Mouse (Mus musculus) skeletal muscle tissue, adult 2 months (tissue): Measurements from ENCODE around the gene Hivep2.

Source experiments
- DNase-seq: peaks from one replicate; pipeline ENCODE4 v3.0.0-alpha.2; 2012; ENCODE audit warnings: low read depth, low spot score

Hivep2 gene

DNA sequence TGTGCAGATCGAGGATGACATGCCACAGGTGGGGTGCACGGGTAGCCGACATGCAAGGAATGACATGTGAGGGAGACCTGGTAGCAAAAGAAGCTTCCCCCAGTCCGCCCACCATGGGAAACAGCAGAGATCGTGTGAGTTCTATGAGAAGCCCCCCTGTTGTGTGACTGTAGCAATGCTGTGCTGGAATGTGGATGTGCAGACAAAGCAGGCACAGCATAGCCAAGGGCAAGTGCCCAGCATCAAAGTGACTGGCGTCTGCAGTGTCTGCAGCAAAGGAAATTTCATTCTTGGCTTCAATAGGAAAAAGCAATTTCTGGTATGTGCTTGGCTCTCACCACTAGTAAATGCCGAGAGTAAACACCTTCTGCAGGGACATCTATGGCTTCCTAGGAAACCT lies 199.0 kb downstream of the Hivep2 start:
- no peak for DNase-seq

DNA sequence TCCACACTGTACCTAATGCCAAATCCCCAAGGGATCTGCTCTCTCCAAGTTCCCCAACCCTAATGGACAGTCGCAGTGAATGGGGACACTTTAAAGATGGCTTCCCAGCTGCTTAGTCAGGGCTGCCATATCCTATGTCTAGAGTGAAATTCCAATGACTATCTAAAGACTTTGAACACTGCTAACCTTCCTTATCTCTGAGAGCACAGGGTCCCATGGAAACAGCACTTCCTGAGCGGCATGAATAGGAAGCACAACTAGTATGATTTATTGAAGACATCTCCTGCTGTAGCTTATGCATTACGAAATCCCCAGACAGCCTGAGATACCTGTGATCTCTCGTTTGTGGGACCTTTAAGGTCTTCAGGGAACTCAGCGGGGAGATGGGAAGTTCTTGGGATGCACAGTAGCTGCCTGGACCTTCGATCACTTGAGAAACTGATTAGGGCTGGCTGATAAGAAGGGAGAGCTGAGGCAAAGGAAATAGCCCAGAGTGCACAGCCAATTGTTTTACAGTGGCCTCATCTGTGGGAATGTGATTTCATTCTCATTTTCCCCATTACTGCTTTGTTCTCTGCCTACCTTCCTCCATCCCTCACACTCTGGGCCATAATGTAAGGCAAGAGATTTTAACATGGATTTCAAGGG lies 202.4 kb downstream of the Hivep2 start:
- DNase-seq, result no peak

DNA sequence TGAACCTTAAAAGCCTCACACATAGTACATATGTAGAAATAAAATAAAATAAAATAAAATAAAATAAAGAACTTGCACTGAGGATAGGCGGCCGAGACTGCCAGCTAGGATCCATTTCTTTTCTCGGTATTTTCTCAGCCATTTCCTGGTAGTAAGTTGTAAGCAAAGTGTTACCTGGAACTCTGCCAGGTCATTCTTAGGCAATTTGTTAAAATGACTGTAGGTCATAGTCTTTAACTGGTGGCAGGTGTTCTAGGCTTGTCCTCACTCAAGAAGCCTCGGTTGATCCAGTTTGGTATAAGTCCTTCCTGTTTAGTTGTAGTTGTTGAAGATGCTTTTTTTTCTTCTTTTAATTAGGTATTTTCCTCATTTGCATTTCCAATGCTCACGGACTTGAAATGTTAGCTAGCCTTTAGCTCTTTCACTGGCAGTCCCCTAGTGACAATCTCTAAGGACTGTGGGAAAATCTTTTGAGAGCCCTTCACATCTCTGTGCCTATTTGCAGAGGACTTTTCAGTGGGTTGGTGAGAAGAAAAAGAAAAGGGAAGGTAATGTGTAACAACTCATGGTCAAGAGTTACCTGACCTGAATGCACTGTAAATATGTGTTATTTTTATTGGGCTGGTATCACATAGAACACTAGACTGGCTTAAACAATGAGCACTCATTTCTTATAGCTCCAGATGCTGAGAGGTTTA lies 203.1 kb downstream of the Hivep2 start:
- DNase-seq, result no peak

DNA sequence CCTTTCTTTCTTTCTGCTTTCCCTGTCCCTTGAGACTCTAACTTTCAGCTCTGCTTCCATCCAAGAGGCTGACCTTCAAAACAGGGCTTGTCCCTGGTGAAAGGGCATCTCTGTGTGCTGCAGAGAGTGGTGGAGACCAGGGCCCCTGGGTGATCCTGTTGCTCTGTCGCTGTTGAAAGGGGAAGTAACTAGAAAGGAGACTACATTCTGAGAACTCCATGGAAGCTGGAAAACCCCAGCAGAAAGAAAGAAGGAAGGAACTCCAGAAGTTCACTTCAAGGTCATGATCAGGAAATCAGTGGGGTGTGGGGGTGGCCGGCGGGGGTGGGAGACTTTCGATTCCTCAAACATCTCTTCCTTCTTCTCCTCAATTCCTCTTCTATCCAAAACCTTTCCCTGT lies 208.2 kb downstream of the Hivep2 start:
- DNase-seq, result no peak

- no peak for DNase-seq
These were observed 213.8 kb downstream of the Hivep2 start for GRCm38 (mm10) chr10:14179424-14180339.

DNA sequence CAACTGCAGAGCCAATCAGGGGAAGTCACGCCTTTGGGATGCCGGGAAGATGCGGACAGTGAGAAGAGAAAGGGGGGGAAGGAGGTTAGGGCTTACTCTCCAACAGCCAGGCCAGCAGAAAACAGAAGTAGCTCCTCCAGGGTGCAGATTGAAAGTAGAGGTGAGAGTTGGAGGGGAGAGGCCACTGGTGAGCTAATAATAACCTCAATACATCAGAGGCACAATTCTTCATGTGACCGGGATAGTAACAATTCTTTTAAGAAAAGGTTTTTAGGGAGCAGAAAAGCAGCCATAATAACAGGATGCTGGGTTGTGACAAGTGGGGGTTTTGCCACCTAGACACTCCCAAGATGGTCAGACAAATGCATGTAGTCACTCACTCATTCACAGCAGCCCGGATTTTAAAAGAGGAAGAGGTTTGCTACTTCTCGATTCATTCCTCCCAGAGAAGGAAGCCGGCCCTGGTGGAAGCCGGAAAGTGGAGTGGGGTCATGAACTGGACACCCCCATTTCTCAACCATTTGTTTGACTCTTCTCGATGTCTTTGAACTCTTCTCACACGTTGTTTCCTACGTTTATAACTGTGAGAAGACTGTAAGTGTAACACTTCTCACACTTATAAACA lies 220.6 kb downstream of the Hivep2 start:
- no peak for DNase-seq

DNA sequence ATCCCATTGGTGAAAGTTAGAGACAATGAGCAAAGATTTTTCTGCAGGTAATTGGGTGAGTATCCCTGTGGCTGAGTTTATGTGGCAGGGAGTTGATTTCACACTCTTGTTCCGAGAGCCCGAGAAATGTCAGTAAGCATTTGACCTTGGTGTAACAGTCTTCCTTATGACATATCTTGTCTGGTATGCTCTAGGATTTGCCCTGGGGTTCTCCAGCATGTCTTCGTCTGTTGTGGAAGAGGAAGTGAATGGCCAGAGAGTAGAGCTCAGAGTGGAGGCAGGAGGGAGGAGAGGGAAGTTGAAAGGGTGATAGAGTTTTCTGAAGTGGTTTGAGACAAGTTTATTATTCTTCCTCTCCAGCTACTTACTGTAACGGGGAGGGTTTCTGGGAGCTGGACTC lies 223.2 kb downstream of the Hivep2 start:
- no peak for DNase-seq

GRCm38 (mm10) chr10:14191202-14191601 lies 225.3 kb downstream of the Hivep2 start:
- peak; percentile 76 for DNase-seq

- DNase-seq, result no peak
These were observed 226.3 kb downstream of the Hivep2 start for GRCm38 (mm10) chr10:14192156-14192555.

DNA sequence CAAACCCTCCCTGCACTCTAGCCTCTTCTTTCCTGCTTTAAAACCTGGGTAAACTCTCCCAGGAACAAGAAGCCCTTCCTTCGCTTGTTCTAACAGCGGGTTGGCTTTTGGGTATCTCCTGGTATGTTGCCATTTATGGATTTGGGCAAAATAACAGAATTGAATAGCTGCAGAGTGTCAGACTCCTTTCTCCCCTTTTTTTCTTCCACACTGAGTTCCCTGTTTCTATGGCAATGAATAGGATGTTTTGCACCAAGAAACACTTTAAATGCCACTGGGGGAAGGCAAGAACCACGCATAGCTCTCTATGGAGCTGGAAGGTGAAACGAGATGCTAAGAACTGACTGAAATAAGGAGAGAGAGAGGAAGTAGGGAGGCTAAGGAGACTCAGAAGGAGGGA lies 227.8 kb downstream of the Hivep2 start:
- DNase-seq, result no peak

DNA sequence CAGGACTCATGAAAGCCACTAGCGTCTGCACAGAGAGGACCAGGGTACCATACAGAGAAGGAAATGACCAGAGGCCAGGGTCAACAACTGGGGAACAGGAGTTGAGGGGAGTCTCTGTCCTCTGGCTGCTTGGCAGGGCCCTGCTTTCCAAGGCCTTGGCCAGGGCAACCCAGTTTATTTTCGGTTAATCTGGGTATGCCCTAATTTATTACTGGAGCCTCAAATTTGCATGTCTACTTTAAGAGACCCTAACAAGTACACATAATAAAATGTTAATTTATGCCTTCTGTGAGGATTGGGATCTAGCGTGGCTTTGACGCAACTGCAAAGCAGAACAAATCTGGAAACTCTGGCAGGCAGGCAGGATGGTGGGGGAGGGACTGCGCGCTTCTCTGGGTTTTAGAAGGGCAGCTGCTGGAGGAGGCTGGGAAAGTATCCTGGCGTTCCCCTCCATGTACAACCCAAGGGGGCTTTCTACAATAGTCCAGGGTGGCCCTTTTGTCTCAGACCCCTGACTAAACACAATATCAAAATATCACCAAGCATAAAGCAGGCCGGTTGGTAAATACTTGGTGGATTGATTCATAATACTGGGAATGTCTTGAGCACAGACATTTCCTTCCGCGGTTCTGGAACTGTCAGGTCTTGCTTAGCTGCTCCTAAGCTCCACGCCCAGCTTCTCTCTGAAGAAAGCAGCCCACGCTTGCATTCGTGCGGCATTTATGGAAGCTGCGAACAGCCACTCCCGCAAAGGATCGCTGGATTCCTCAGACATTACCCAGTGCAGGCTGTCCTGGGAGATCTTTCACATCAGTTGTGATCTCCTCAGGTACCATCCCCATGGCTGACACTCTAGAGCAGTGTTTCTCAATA lies 230.1 kb downstream of the Hivep2 start:
- DNase-seq, result no peak

DNA sequence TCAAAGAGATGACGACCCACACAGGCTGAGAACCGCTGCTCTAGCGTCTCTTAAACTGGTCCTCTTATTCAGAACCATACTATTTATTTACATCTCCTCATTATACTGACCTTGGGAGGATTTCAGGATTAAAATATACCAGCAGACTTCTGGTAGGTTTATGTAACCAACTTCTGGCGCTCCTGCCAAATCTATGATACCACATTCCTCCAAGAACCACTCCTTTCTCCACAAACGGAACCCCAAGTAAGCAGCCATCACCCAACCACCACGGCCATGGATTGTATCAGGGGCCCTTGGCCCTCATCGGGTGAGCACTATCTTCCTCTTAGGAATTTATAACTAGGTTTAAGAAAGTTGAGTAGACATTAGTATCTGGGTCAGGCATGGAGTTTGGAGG lies 230.9 kb downstream of the Hivep2 start:
- no peak for DNase-seq

GRCm38 (mm10) chr10:14197261-14197660 lies 231.4 kb downstream of the Hivep2 start:
- no peak for DNase-seq

GRCm38 (mm10) chr10:14199332-14199731 lies 233.5 kb downstream of the Hivep2 start:
- DNase-seq, result no peak

DNA sequence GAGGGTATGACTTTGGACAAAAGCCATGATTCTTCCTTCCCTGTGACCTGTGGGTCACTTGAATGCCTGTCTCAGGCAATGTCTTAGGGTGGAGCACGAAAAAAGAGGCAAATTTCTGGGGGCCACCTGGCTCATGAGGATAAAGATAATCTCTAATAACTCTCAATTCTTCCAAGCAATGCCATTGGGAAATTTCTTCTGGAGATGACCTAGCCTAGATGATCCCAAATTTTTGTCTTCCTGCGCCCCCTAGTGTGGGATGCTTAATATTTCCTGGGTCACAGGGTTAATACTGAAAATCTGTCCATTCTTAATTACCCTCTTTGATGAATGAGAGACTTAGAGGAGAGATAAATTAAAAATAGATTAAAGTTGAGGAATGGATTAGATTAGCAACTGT lies 234.4 kb downstream of the Hivep2 start:
- peak; percentile 44 for DNase-seq
